Mouse (Mus musculus): ENCODE measurements at regions not wholly inside any gene's neighbourhood (a gene's known extent, or its start where the extent isn't known, plus 50 kb on each side); places are given as distances from the start of the nearest gene placed in this dataset.

- Histone ChIP-seq H3K4me3 (replicated peaks; ENCODE audit: insufficient read depth, low read depth, low read length) (no peak overlapping the region), H3K27me3 (ENCODE audit: control insufficient read depth, insufficient read depth, low read length) (no peaks in the 10 kb centered on the region), H3K27ac (ENCODE audit: insufficient read depth, low read length) (no peak overlapping the region), H3K4me1 (ENCODE audit: control insufficient read depth, insufficient read depth, low read length) (no peaks in the 10 kb centered on the region)
- TF ChIP-seq POLR2A (IDR thresholded peaks at IDR 0.05; ENCODE audit: borderline replicate concordance, insufficient read depth, low read length), result no peak
- no peak for TF ChIP-seq CTCF (IDR thresholded peaks at IDR 0.05; ENCODE audit: borderline replicate concordance, insufficient read depth, low read depth, low read length)
- 52% methylated on average over 2 of the region's 2 CpGs for WGBS
- no peak for DNase-seq
These were observed 63.9 kb upstream of the Ptprk start for GRCm38 (mm10) chr10:28010756-28011155.

GRCm38 (mm10) chr10:28012135-28012534 lies 62.5 kb upstream of the Ptprk start:
- 26% methylated on average over 1 of the region's 1 CpGs for WGBS
- no peak for DNase-seq
- no peak for TF ChIP-seq POLR2A (IDR thresholded peaks at IDR 0.05; ENCODE audit: borderline replicate concordance, insufficient read depth, low read length)
- no peak for TF ChIP-seq CTCF (IDR thresholded peaks at IDR 0.05; ENCODE audit: borderline replicate concordance, insufficient read depth, low read depth, low read length)

DNA sequence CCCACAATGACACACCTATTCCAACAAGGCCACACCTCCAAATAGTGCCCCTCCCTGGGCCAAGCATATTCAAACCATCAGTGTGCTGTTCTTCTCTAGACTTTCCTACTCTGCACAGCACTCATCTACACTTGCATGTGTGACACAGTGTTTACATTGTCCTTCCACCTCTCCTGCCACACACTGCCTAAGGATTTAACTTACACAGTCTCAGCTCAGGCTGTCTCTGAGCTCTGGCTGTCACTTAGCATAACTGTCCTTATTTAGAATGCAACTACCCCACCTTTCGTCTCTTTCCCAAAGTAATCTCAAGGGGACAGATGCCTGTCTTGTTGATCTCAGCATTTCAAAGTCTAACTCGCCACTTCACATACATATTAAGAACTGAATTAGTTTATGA lies 61.2 kb upstream of the Ptprk start:
- Histone ChIP-seq H3K4me1 (ENCODE audit: control insufficient read depth, insufficient read depth, low read length) (no peaks in the 10 kb centered on the region), H3K27ac (ENCODE audit: insufficient read depth, low read length) (no peak overlapping the region), H3K27me3 (ENCODE audit: control insufficient read depth, insufficient read depth, low read length) (no peaks in the 10 kb centered on the region), H3K4me3 (replicated peaks; ENCODE audit: insufficient read depth, low read depth, low read length) (no peak overlapping the region)
- TF ChIP-seq CTCF (IDR thresholded peaks at IDR 0.05; ENCODE audit: borderline replicate concordance, insufficient read depth, low read depth, low read length) (no peak), POLR2A (IDR thresholded peaks at IDR 0.05; ENCODE audit: borderline replicate concordance, insufficient read depth, low read length) (no peak)
- 60% methylated on average over 2 of the region's 2 CpGs for WGBS
- no peak for DNase-seq

More at GRCm38 (mm10) chr10:28012135-28012534, 62.5 kb upstream of the Ptprk start:
- Histone ChIP-seq H3K27ac (ENCODE audit: insufficient read depth, low read length) (no peak overlapping the region), H3K4me3 (replicated peaks; ENCODE audit: insufficient read depth, low read depth, low read length) (no peak overlapping the region), H3K27me3 (ENCODE audit: control insufficient read depth, insufficient read depth, low read length) (no peaks in the 10 kb centered on the region), H3K4me1 (ENCODE audit: control insufficient read depth, insufficient read depth, low read length) (no peaks in the 10 kb centered on the region)

DNA sequence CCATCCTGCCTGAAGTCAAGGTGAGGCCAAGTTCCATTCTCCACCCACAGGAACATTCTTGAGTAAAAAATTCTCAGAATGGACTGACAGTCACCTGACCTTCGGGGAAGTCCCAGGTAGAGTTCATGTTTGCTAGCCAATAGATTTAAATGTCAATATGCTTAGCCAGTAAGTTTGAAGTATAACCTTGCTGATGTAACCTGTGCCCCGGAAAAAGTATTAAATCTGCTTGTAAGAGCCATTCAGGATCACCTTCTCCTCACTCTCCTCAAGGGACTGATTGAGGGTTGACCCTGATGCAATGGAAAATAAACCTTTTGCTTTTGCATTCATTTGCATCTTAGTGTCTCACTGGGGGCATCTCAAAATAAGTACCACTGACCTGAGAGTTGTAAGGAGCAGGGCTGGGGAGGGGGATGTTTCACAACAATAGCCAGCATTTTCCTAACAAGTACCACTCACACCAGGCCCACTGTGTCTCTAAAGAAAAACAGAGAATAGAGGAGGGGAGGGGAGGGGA lies 60.3 kb upstream of the Ptprk start:
- Histone ChIP-seq H3K4me1 (ENCODE audit: control insufficient read depth, insufficient read depth, low read length) (no peaks in the 10 kb centered on the region), H3K27ac (ENCODE audit: insufficient read depth, low read length) (no peak overlapping the region), H3K27me3 (ENCODE audit: control insufficient read depth, insufficient read depth, low read length) (no peaks in the 10 kb centered on the region), H3K4me3 (replicated peaks; ENCODE audit: insufficient read depth, low read depth, low read length) (no peak overlapping the region)
- no peak for DNase-seq
- 53% methylated on average over 2 of the region's 2 CpGs for WGBS
- TF ChIP-seq CTCF (IDR thresholded peaks at IDR 0.05; ENCODE audit: borderline replicate concordance, insufficient read depth, low read depth, low read length) (no peak), POLR2A (IDR thresholded peaks at IDR 0.05; ENCODE audit: borderline replicate concordance, insufficient read depth, low read length) (no peak)
